Mouse (Mus musculus) hindbrain, embryonic 15.5 days (tissue): ENCODE results near the gene Mup15. TPM values are rescaled to one million over a fixed set of nuclear protein-coding genes. Genes with fewer than 3 reads are reported as not detected.
"Not testable (repeated sequence)": the region's sequence is repeated elsewhere in the genome, so short reads cannot be mapped to it uniquely, and the experiment has no call there.

ENCODE experiments used
- ATAC-seq: fragments of 200-750 bp; cut with Nextera tagmentation; 2 replicates; pipeline ENCODE4 v1.8.0; 2017; ENCODE audit warnings: low read depth, moderate number of reproducible peaks, moderate TSS enrichment; ENCODE audit not compliant: low FRiP score
- H3K27ac ChIP-seq: fragments of 300-500 bp; sonication (generic); replicated peaks from 2 replicates; pipeline ENCODE4 v1.5.1; 2015; ENCODE audit warnings: mild to moderate bottlenecking, inconsistent platforms
- H3K27me3 ChIP-seq: fragments of 300-500 bp; sonication (generic); 2 replicates; pipeline ENCODE4 v1.6.1; 2015; ENCODE audit warnings: control low read depth, inconsistent platforms
- H3K36me3 ChIP-seq: fragments of 300-500 bp; sonication (generic); 2 replicates; pipeline ENCODE4 v1.6.1; 2015; ENCODE audit warnings: control low read depth, inconsistent platforms
- H3K4me1 ChIP-seq: fragments of 300-500 bp; sonication (generic); replicated peaks from 2 replicates; pipeline ENCODE4 v1.6.1; 2015; ENCODE audit warnings: control low read depth, inconsistent platforms
- H3K4me2 ChIP-seq: fragments of 300-500 bp; sonication (generic); 2 replicates; pipeline ENCODE4 v1.6.1; 2015; ENCODE audit warnings: moderate library complexity, mild to moderate bottlenecking, inconsistent platforms
- H3K4me3 ChIP-seq: fragments of 300-500 bp; sonication (generic); 2 replicates; pipeline ENCODE4 v1.5.1; 2015; ENCODE audit warnings: mild to moderate bottlenecking, inconsistent platforms
- H3K9ac ChIP-seq: fragments of 300-500 bp; sonication (generic); 2 replicates; pipeline ENCODE4 v1.6.1; 2015; ENCODE audit warnings: inconsistent platforms
- H3K9me3 ChIP-seq: fragments of 300-500 bp; sonication (generic); 2 replicates; pipeline ENCODE4 v1.6.1; 2016; ENCODE audit warnings: control low read depth, inconsistent platforms
- whole genome bisulfite sequencing: fragments of 180-500 bp; shearing (Covaris S2); methylation state at CpG from one replicate; pipeline ENCODE4 v1.1.7; 2015; 5-methylcytosine and 5-hydroxymethylcytosine counted together
- polyA plus RNA-seq: library from polyadenylated mRNA; unstranded; fragments of >200 nt; fragmentation: Nextera tagmentation; extraction: Ambion mirVana; gene quantifications from 2 replicates; pipeline ENCODE4 v1.2.1, GENCODE M21; 2015

Mup15 gene
- polyA plus RNA-seq: not detected in 2 replicates

GRCm38 (mm10) chr4:61439643-61440042 is at the start of gene Mup15:
TSS of gene Mup15 (minus strand) at chr4:61439743.
- H3K27me3 ChIP-seq, H3K4me1 ChIP-seq, H3K9me3 ChIP-seq, H3K9ac ChIP-seq, H3K36me3 ChIP-seq, H3K4me3 ChIP-seq, H3K27ac ChIP-seq, ATAC-seq, H3K4me2 ChIP-seq: not testable (repeated sequence)
- no CpG with 5 or more reads among the region's 4 CpGs for WGBS

Other genes with a start within 250 kb of the Mup15 start
- gene Mup13, start 211.5 kb downstream of the Mup15 start, polyA plus RNA-seq: not detected in 2 replicates
- gene Mup14, start 135.7 kb downstream of the Mup15 start, polyA plus RNA-seq: not detected in 2 replicates
- not detected in 2 replicates for gene Mup16, start 79.8 kb upstream of the Mup15 start, polyA plus RNA-seq
- gene Mup17, start 156.1 kb upstream of the Mup15 start, polyA plus RNA-seq: not detected in 2 replicates
- not detected in 2 replicates for gene Mup18, start 234.4 kb upstream of the Mup15 start, polyA plus RNA-seq